Mouse (Mus musculus) hindbrain, postnatal 0 days (tissue): ENCODE measurements at regions not wholly inside any gene's neighbourhood (a gene's known extent, or its start where the extent isn't known, plus 50 kb on each side); places are given as distances from the start of the nearest gene placed in this dataset.

Experiments used
- ATAC-seq: fragments of 200-750 bp; cut with Nextera tagmentation; 2 replicates; pipeline ENCODE4 v1.8.0; 2017; ENCODE audit warnings: mild to moderate bottlenecking, moderate TSS enrichment, moderate library complexity
- DNase-seq: peaks from one replicate; pipeline ENCODE4 v3.0.0-alpha.2; 2015; ENCODE audit warnings: low spot score
- H3K27ac ChIP-seq: fragments of 300-500 bp; sonication (generic); 2 replicates; pipeline ENCODE4 v1.5.1; 2014; ENCODE audit warnings: mild to moderate bottlenecking
- H3K27me3 ChIP-seq: fragments of 300-500 bp; sonication (generic); 2 replicates; pipeline ENCODE4 v1.6.1; 2014; ENCODE audit warnings: low read length, mixed read lengths; ENCODE audit not compliant: insufficient read depth
- H3K36me3 ChIP-seq: fragments of 300-500 bp; sonication (generic); 2 replicates; pipeline ENCODE4 v1.6.1; 2014; ENCODE audit warnings: low read length, mixed read lengths; ENCODE audit not compliant: insufficient read depth
- H3K4me1 ChIP-seq: fragments of 300-500 bp; sonication (generic); 2 replicates; pipeline ENCODE4 v1.6.1; 2014; ENCODE audit warnings: antibody characterized with exemption, low read length, mixed read lengths; ENCODE audit not compliant: insufficient read depth
- H3K4me2 ChIP-seq: fragments of 300-500 bp; sonication (generic); 2 replicates; pipeline ENCODE4 v1.6.1; 2014; ENCODE audit warnings: low read depth, mild to moderate bottlenecking, low read length, moderate library complexity, mixed read lengths
- H3K4me3 ChIP-seq: fragments of 300-500 bp; sonication (generic); 2 replicates; pipeline ENCODE4 v1.5.1; 2014; ENCODE audit warnings: low read length
- H3K9ac ChIP-seq: fragments of 300-500 bp; sonication (generic); replicated peaks from 2 replicates; pipeline ENCODE4 v1.6.1; 2014; ENCODE audit warnings: mild to moderate bottlenecking, low read length, moderate library complexity, mixed read lengths
- H3K9me3 ChIP-seq: fragments of 300-500 bp; sonication (generic); 2 replicates; pipeline ENCODE4 v1.6.1; 2016; ENCODE audit warnings: low read length, mixed read lengths
- CTCF ChIP-seq: IDR thresholded peaks from 2 replicates; pipeline ENCODE4 v1.5.1; 2016; ENCODE audit warnings: antibody characterized with exemption, control low read depth, low read depth
- WGBS: fragments of 180-500 bp; shearing (Covaris S2); extraction: QIAGEN DNeasy Blood & Tissue Kit; methylation state at CpG from one replicate; pipeline ENCODE4 v1.1.7; 2014; 5-methylcytosine and 5-hydroxymethylcytosine counted together

DNA sequence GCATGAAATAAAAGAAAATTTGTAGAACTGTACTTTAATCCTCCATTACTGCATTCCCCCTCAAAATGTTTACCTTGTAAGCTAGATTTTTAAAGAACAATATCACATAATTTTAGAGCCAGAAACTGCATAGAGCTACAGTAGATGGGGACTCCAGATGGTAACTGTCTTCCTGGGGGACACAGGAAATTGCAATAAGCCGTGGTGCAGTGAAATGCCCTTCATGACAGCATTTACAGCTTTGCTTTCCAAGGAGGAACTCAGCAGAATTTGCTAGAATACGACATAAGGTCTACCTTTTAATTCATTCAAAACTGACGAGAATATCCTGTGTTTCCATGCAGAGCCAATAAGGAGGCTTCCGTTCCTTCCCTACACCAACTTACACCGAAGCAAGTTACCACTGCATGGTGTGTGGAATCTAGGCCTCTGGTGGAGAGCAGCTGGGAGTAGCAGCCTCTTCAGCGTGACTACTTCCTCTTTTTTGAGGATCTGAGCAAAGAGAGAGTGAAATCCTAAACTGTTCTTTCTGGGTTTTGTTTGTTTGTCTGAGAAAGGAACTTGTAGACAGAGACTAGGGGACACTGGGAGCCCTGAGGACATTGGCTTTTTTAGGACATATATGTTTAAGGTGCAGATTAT lies 164.6 kb downstream of the Gm9376 start:
- no peak overlapping the region for H3K4me3 ChIP-seq
- no peak overlapping the region for H3K27ac ChIP-seq
- H3K9me3 ChIP-seq: no peaks in the 10 kb centered on the region
- 82% methylated on average over 6 of the region's 6 CpGs for WGBS
- H3K36me3 ChIP-seq: no peaks in the 10 kb centered on the region
- no peak overlapping the region for H3K9ac ChIP-seq
- no peak for TF ChIP-seq CTCF
- ATAC-seq (no peak), DNase-seq (no peak)
- no peak overlapping the region for H3K4me2 ChIP-seq
- H3K4me1 ChIP-seq: no peaks in the 10 kb centered on the region
- H3K27me3 ChIP-seq: peaks cover 13% of the 10 kb centered on the region
